Mouse (Mus musculus): ENCODE results near the gene Kmt5a. TPM values are rescaled to one million over a fixed set of nuclear protein-coding genes. Genes with fewer than 3 reads are reported as not detected.

The Kmt5a gene
- polyA plus RNA-seq, 2 experiments, result 70.9 to 101 TPM

DNA sequence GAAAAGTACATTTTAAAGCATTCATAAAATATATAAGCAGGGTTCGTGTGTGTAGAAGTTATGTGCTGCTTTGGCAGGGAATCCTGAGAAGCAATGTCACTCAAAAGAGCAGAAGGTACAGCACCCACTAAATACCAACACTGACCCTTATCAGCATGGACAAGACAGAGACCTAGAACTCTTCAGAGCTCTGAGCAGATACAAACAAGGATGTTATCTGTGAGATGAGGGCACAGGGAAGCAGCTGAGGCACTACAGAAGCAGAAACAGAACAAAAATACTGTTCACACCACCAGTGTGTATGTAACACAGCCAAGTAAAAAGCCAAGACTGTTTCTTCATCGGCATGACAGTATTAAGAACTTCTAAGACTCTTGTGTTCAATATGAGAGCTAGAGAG is 20.8 kb upstream of the Kmt5a start:
- TF ChIP-seq POLR2A (IDR thresholded peaks at IDR 0.05; ENCODE audit: borderline replicate concordance, extremely low read depth, insufficient read depth, insufficient read length), result no peak
- peaks cover 13% of the 10 kb centered on the region for H3K36me3 ChIP-seq (ENCODE audit: control insufficient read depth, insufficient read depth, low read length)
- no peak overlapping the region for H3K9ac ChIP-seq (ENCODE audit: low read depth, low read length, severe bottlenecking)
- no peak overlapping the region for H3K4me3 ChIP-seq (replicated peaks; ENCODE audit: low read length)
- H3K9me3 ChIP-seq (ENCODE audit: control insufficient read depth, low read length), result no peaks in the 10 kb centered on the region
- H3K4me1 ChIP-seq (ENCODE audit: control insufficient read depth, insufficient read depth, low read length), result no peaks in the 10 kb centered on the region
- 91% methylated on average over 2 of the region's 2 CpGs for WGBS
- no peaks in the 10 kb centered on the region for H3K27me3 ChIP-seq (ENCODE audit: control insufficient read depth, insufficient read depth, low read length)
- H3K4me2 ChIP-seq (replicated peaks; ENCODE audit: low read depth, low read length, severe bottlenecking), result no peak overlapping the region
- ATAC-seq (ENCODE audit: low FRiP score, low read depth) (no peak), DNase-seq (ENCODE audit: low spot score) (no peak)
- H3K27ac ChIP-seq (replicated peaks; ENCODE audit: low read depth, low read length), result no peak overlapping the region

GRCm38 (mm10) chr5:124421786-124422185 is 17.9 kb upstream of the Kmt5a start:
- no peak overlapping the region for H3K4me3 ChIP-seq (replicated peaks; ENCODE audit: low read length)
- WGBS, result 90% methylated on average over 2 of the region's 2 CpGs
- H3K9me3 ChIP-seq (ENCODE audit: control insufficient read depth, low read length), result no peaks in the 10 kb centered on the region
- DNase-seq (ENCODE audit: low spot score) (no peak), ATAC-seq (ENCODE audit: low FRiP score, low read depth) (no peak)
- peaks cover 8% of the 10 kb centered on the region for H3K4me1 ChIP-seq (ENCODE audit: control insufficient read depth, insufficient read depth, low read length)
- H3K9ac ChIP-seq (ENCODE audit: low read depth, low read length, severe bottlenecking), result no peak overlapping the region
- H3K36me3 ChIP-seq (ENCODE audit: control insufficient read depth, insufficient read depth, low read length), result 0 out of 2 replicates have a peak, but pooled peaks cover 9% of the 10 kb centered on the region
- no peak for TF ChIP-seq POLR2A (IDR thresholded peaks at IDR 0.05; ENCODE audit: borderline replicate concordance, extremely low read depth, insufficient read depth, insufficient read length)
- no peaks in the 10 kb centered on the region for H3K27me3 ChIP-seq (ENCODE audit: control insufficient read depth, insufficient read depth, low read length)
- no peak overlapping the region for H3K27ac ChIP-seq (replicated peaks; ENCODE audit: low read depth, low read length)
- H3K4me2 ChIP-seq (replicated peaks; ENCODE audit: low read depth, low read length, severe bottlenecking), result no peak overlapping the region

GRCm38 (mm10) chr5:124424200-124424722 is 15.5 kb upstream of the Kmt5a start:
- Histone ChIP-seq H3K27ac (replicated peaks; ENCODE audit: low read depth, low read length) (no peak overlapping the region), H3K4me1 (ENCODE audit: control insufficient read depth, insufficient read depth, low read length) (peaks cover 8% of the 10 kb centered on the region), H3K4me2 (replicated peaks; ENCODE audit: low read depth, low read length, severe bottlenecking) (peak overlapping the region; percentile 93), H3K36me3 (ENCODE audit: control insufficient read depth, insufficient read depth, low read length) (0 out of 2 replicates have a peak, but pooled peaks cover 9% of the 10 kb centered on the region), H3K4me3 (replicated peaks; ENCODE audit: low read length) (peak overlapping the region; percentile 100), H3K9ac (ENCODE audit: low read depth, low read length, severe bottlenecking) (peak overlapping the region; percentile 87), H3K27me3 (ENCODE audit: control insufficient read depth, insufficient read depth, low read length) (no peaks in the 10 kb centered on the region), H3K9me3 (ENCODE audit: control insufficient read depth, low read length) (no peaks in the 10 kb centered on the region)
- no peak for DNase-seq (ENCODE audit: low spot score)
- ATAC-seq (ENCODE audit: low FRiP score, low read depth), result no peak
- TF ChIP-seq POLR2A (IDR thresholded peaks at IDR 0.05; ENCODE audit: borderline replicate concordance, extremely low read depth, insufficient read depth, insufficient read length), result no peak
- WGBS, result 3% methylated on average over 14 of the region's 14 CpGs

DNA sequence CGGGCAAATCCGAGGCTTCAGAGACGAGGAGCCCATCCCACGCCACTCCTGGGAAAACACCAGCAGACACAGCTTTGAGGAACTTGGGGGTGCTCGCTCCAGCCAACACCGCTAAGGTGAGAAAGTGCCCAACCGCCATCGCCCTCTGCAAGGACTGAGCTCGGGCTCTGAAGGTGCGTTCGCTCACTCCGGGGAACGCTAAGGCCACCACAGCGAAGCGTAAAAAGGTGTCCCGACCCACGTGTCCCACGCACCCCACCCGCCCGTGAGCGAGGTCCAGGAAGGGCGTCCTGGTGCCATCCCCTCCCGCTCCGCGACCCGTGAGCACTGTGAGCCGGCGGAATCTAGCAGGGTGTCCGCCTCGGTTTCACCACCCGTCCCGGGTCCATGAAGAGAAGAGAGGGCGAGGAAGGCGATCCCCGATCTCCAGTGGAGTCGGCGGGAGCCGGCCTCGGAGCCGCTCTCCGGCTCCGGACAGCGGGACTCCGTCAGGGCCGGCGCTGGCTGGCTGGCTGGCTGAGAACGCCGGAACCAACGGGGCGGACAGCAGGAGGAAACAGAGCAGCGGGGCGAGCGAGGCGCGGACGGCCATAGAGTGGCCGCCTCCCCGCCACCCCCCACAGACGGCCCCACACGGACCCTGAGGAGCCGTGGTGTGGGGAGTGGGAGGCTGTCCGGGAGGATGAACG is 14.9 kb upstream of the Kmt5a start:
- under 1% methylated on average over 54 of the region's 63 CpGs for WGBS
- Histone ChIP-seq H3K9ac (ENCODE audit: low read depth, low read length, severe bottlenecking) (peak overlapping the region; percentile 87), H3K9me3 (ENCODE audit: control insufficient read depth, low read length) (no peaks in the 10 kb centered on the region), H3K4me2 (replicated peaks; ENCODE audit: low read depth, low read length, severe bottlenecking) (peak overlapping the region; percentile 93), H3K27ac (replicated peaks; ENCODE audit: low read depth, low read length) (peak overlapping the region; percentile 73), H3K4me3 (replicated peaks; ENCODE audit: low read length) (peak overlapping the region; percentile 100), H3K36me3 (ENCODE audit: control insufficient read depth, insufficient read depth, low read length) (0 out of 2 replicates have a peak, but pooled peaks cover 8% of the 10 kb centered on the region), H3K27me3 (ENCODE audit: control insufficient read depth, insufficient read depth, low read length) (no peaks in the 10 kb centered on the region), H3K4me1 (ENCODE audit: control insufficient read depth, insufficient read depth, low read length) (peaks cover 8% of the 10 kb centered on the region)
- no peak for DNase-seq (ENCODE audit: low spot score)
- no peak for TF ChIP-seq POLR2A (IDR thresholded peaks at IDR 0.05; ENCODE audit: borderline replicate concordance, extremely low read depth, insufficient read depth, insufficient read length)
- peak; percentile 38 for ATAC-seq (ENCODE audit: low FRiP score, low read depth)

DNA sequence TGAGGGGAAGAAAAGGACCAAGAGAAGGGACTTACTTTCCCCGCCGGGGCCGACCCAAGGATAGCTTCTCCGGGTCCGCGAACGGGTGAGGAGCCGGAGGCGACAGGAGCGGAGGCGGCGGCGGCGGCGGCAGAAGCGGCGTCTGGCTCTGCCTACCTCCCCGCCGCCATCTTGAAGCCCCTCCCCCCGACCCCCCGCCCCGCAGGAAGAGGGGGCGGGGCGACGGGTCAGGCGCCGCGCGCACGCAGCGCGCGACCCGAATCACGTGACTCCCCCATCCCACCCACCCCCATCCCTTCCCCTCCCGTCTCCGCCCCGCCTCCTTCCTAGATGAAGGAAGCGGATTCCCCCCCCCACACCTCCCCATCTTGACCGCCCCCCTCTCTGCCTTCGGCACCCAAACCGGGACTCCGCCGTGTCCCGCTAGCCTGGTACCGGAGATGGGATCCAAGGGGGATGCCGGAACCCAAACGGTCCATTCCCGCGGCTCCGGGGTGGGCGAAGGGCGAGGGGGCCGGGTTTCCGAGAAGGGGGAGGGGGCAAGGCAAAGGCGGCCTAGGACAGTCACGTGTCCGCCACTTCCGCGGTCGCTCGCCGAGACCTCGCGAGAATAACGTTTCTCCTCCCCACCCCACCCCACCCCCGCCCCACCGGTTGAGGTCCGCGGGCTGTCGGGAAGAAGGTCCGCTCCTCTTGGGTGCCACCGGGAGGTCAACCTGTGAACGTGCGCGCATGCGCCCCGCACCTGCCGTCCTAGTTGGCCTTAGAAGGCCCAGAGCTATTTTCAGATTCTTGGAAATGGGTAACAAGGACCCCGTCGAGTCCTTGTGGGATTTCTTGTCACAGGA is 14.1 kb upstream of the Kmt5a start, which contains the start of gene Sbno1:
Gene Sbno1, minus strand, starts transcription at position 590 of the 848 bp plus-strand sequence.
- no peaks in the 10 kb centered on the region for H3K9me3 ChIP-seq (ENCODE audit: control insufficient read depth, low read length)
- WGBS, result 0% methylated on average over 42 of the region's 81 CpGs
- DNase-seq (ENCODE audit: low spot score) (peak; percentile 96), ATAC-seq (ENCODE audit: low FRiP score, low read depth) (peak; percentile 97)
- H3K9ac ChIP-seq (ENCODE audit: low read depth, low read length, severe bottlenecking), result peak within 1 kb of the TSS; percentile 87
- H3K4me3 ChIP-seq (replicated peaks; ENCODE audit: low read length), result peak within 1 kb of the TSS; percentile 100
- H3K4me1 ChIP-seq (ENCODE audit: control insufficient read depth, insufficient read depth, low read length), result peaks cover 8% of the 10 kb centered on the region
- peak within 1 kb of the TSS; percentile 93 for H3K4me2 ChIP-seq (replicated peaks; ENCODE audit: low read depth, low read length, severe bottlenecking)
- H3K36me3 ChIP-seq (ENCODE audit: control insufficient read depth, insufficient read depth, low read length), result 0 out of 2 replicates have a peak, but pooled peaks cover 7% of the 10 kb centered on the region
- H3K27ac ChIP-seq (replicated peaks; ENCODE audit: low read depth, low read length), result peak within 1 kb of the TSS; percentile 79
- 0 out of 2 replicates have a peak, but pooled peaks have one; percentile 24 for TF ChIP-seq POLR2A (IDR thresholded peaks at IDR 0.05; ENCODE audit: borderline replicate concordance, extremely low read depth, insufficient read depth, insufficient read length)
- H3K27me3 ChIP-seq (ENCODE audit: control insufficient read depth, insufficient read depth, low read length), result no peaks in the 10 kb centered on the region

Data from limb, embryonic 14.5 days (tissue).